Mouse (Mus musculus) cerebellum, adult 11-12 months (tissue): ENCODE data around the gene Gm7929.
"Not testable (repeated sequence)": the region's sequence is repeated elsewhere in the genome, so short reads cannot be mapped to it uniquely, and the experiment has no call there.

ENCODE experiments used
- DNase-seq: peaks from one replicate; pipeline ENCODE4 v3.0.0; 2022

The Gm7929 gene

GRCm38 (mm10) chr14:41750514-41750913 is at the start of gene Gm7929:
Gene Gm7929 (minus strand): TSS chr14:41750614.
- DNase-seq, result not testable (repeated sequence)

GRCm38 (mm10) chr14:41772341-41772740 is 21.9 kb upstream of the Gm7929 start, which contains the start of gene Gm47189:
Gene Gm47189 (minus strand): TSS chr14:41772441.
- DNase-seq, result not testable (repeated sequence)

GRCm38 (mm10) chr14:41755931-41756330 is 5.5 kb upstream of the Gm7929 start:
- DNase-seq, result peak; percentile 3

- not testable (repeated sequence) for DNase-seq
These were observed 27.0 kb downstream of the Gm7929 start for GRCm38 (mm10) chr14:41723437-41723836.

GRCm38 (mm10) chr14:41717180-41717579 is 33.2 kb downstream of the Gm7929 start:
- DNase-seq, result not testable (repeated sequence)

- not testable (repeated sequence) for DNase-seq
These were observed 48.6 kb downstream of the Gm7929 start, which contains the start of gene Gm8068 for GRCm38 (mm10) chr14:41701785-41702184. Gene Gm8068 (minus strand): TSS chr14:41701885.
